Mouse (Mus musculus) myocyte (in vitro differentiated cells): ENCODE measurements around the gene Fam160a1.

Experiments
- CEBPB ChIP-seq: IDR thresholded peaks from 2 replicates; pipeline ENCODE4 v1.6.1; 2011; ENCODE audit warnings: mild to moderate bottlenecking, moderate library complexity; ENCODE audit not compliant: poor library complexity, insufficient read depth, severe bottlenecking
- E2F4 ChIP-seq: IDR thresholded peaks from one replicate; pipeline ENCODE4 v1.6.1; 2011; ENCODE audit warnings: mild to moderate bottlenecking, control low read depth, moderate library complexity; ENCODE audit not compliant: insufficient read depth
- MAX ChIP-seq: IDR thresholded peaks from one replicate; pipeline ENCODE4 v1.6.1; 2011; ENCODE audit warnings: low read depth, mild to moderate bottlenecking, control low read depth
- MYOD1 ChIP-seq, 3 experiments: IDR thresholded peaks; one replicate each; pipeline ENCODE4 v1.6.1; 2011; ENCODE audit warnings: control low read depth in 2 of 3, low read depth in 2 of 3, mild to moderate bottlenecking in 2 of 3, moderate library complexity in 1 of 3; ENCODE audit not compliant: insufficient read length in 2 of 3, control insufficient read depth in 1 of 3
- MYOG ChIP-seq, 3 experiments: IDR thresholded peaks; one replicate each; pipeline ENCODE4 v1.6.1; 2011; ENCODE audit warnings: control low read depth in 2 of 3, low read depth in 2 of 3, mild to moderate bottlenecking in 2 of 3; ENCODE audit not compliant: insufficient read length in 2 of 3, control insufficient read depth in 1 of 3, insufficient read depth in 1 of 3
- POLR2A ChIP-seq: IDR thresholded peaks from one replicate; pipeline ENCODE4 v1.6.1; 2011; ENCODE audit warnings: low read depth, mild to moderate bottlenecking, control low read depth, moderate library complexity; ENCODE audit not compliant: insufficient read length
- TCF3 ChIP-seq: IDR thresholded peaks from one replicate; pipeline ENCODE4 v1.6.1; 2011; ENCODE audit warnings: low read depth, control low read depth; ENCODE audit not compliant: insufficient read length

DNA sequence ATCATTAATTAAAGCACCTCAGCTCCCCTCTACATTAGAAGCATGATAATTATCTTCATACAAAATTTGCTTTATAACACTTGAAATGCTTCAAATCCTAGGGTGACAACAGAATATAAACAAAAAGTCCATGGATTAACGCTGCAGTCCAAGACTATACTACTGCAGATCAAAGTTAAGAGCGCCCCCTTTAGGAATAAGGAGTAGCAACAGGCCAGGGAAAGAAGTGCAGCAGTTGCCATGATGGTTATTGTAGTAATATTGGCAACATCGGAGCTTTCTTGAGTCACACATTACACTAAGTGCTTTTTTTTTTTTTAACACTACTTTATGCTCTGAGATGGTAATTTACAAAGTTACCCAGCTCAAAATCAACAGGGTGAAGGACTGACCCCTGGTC lies 43.7 kb downstream of the Fam160a1 start:
- TF ChIP-seq POLR2A (no peak), MAX (no peak), TCF3 (no peak), E2F4 (no peak), CEBPB (no peak), MYOD1 (IDR thresholded peaks at IDR 0.05; ENCODE audit: control insufficient read depth in 1 of 3, insufficient read length in 2 of 3, low read depth in 2 of 3) (no peak), MYOG (IDR thresholded peaks at IDR 0.05; ENCODE audit: control insufficient read depth in 1 of 3, insufficient read depth in 1 of 3, insufficient read length in 2 of 3, low read depth in 2 of 3) (no peak)
